35 mouse cellular contexts compared by ENCODE assay signal in genomic region chr13:59358421-59358820, GRCm38 (mm10).
"Had no signal": no experiment of that assay in that cellular context is flagged by ENCODE, and none has a peak within 500 bp of the region (broad histone marks: within the 10 kb centered on the region; RNA-seq: fewer than 3 reads in every experiment).

No protein-coding gene starts in this region.

- DNase-seq: heart, postnatal 10 days; heart, postnatal 14 days; heart, postnatal 36 days; heart, postnatal 4 days; kidney, adult 11 months; kidney, adult 18-20 months; kidney, adult 2 months; kidney, adult 8-10 months; kidney, adult 9 months; kidney, postnatal 10 days; kidney, postnatal 14 days; kidney, postnatal 25 days; kidney, postnatal 36 days; kidney, postnatal 4 days; layer of hippocampus, adult 9-11 months; layer of hippocampus, postnatal 36 days had no signal

- ATAC-seq: hindbrain, embryonic 16.5 days; hindbrain, postnatal 0 days; inflammation-experienced regulatory T-cells, adult 6 months; intestine, embryonic 15.5 days; intestine, embryonic 16.5 days; intestine, postnatal 0 days had no signal

- H3K4me3 ChIP-seq: heart, embryonic 10.5 days; heart, embryonic 12.5 days; heart, embryonic 13.5 days; heart, embryonic 15.5 days; hindbrain, embryonic 10.5 days; hindbrain, embryonic 12.5 days; hindbrain, embryonic 13.5 days; hindbrain, embryonic 15.5 days; intestine, embryonic 15.5 days; kidney, embryonic 15.5 days; layer of hippocampus, adult 2 months had no signal

- H3K4me2 ChIP-seq: heart, embryonic 11.5 days; heart, embryonic 12.5 days; heart, embryonic 13.5 days; heart, embryonic 15.5 days; hindbrain, embryonic 12.5 days; hindbrain, embryonic 13.5 days; hindbrain, embryonic 14.5 days; hindbrain, embryonic 15.5 days; intestine, embryonic 15.5 days; kidney, embryonic 15.5 days had no signal

- H3K9ac ChIP-seq: heart, embryonic 12.5 days; heart, embryonic 13.5 days; heart, embryonic 15.5 days; hindbrain, embryonic 12.5 days; hindbrain, embryonic 13.5 days; hindbrain, embryonic 14.5 days; hindbrain, embryonic 15.5 days; intestine, embryonic 15.5 days; kidney, embryonic 15.5 days had no signal

- H3K36me3 ChIP-seq: heart, embryonic 10.5 days; heart, embryonic 12.5 days; heart, embryonic 13.5 days; heart, embryonic 15.5 days; hindbrain, embryonic 10.5 days; hindbrain, embryonic 12.5 days; hindbrain, embryonic 13.5 days; hindbrain, embryonic 15.5 days; intestine, embryonic 15.5 days; kidney, embryonic 15.5 days had no signal

- H3K4me1 ChIP-seq: heart, embryonic 10.5 days; heart, embryonic 12.5 days; heart, embryonic 13.5 days; heart, embryonic 15.5 days; hindbrain, embryonic 12.5 days; hindbrain, embryonic 13.5 days; hindbrain, embryonic 15.5 days; intestine, embryonic 15.5 days; kidney, embryonic 15.5 days had no signal

- H3K27me3 ChIP-seq: heart, embryonic 12.5 days; heart, embryonic 15.5 days; hindbrain, embryonic 12.5 days; hindbrain, embryonic 13.5 days; hindbrain, embryonic 15.5 days; intestine, embryonic 15.5 days; kidney, embryonic 15.5 days had no signal

- H3K27ac ChIP-seq: heart, embryonic 10.5 days; heart, embryonic 13.5 days; heart, embryonic 15.5 days; hindbrain, embryonic 10.5 days; hindbrain, embryonic 12.5 days; hindbrain, embryonic 13.5 days; hindbrain, embryonic 14.5 days; hindbrain, embryonic 15.5 days; hindbrain, postnatal 0 days; intestine, embryonic 15.5 days; kidney, embryonic 15.5 days; kidney, postnatal 0 days; layer of hippocampus, adult 2 months had no signal

- H3K9me3 ChIP-seq: heart, embryonic 10.5 days; heart, embryonic 12.5 days; heart, embryonic 13.5 days; heart, embryonic 15.5 days; hindbrain, embryonic 10.5 days; hindbrain, embryonic 12.5 days; hindbrain, embryonic 13.5 days; hindbrain, embryonic 15.5 days; intestine, embryonic 15.5 days; kidney, embryonic 15.5 days had no signal
